Mouse (Mus musculus): ENCODE results near the gene Lrat. TPM values are rescaled to one million over a fixed set of nuclear protein-coding genes. Genes with fewer than 3 reads are reported as not detected.
A peak's percentile ranks its signal among the peaks of the same experiment; 100 is the strongest.

Lrat gene
- 3.1 and 3.4 TPM in 2 replicates for polyA plus RNA-seq (2012; rRNA removed)

- peak within 1 kb of the TSS; percentile 84 for H3K4me3 ChIP-seq (ENCODE audit: control insufficient read depth, low read depth, low read length)
- no peaks in the 10 kb centered on the region for H3K36me3 ChIP-seq (ENCODE audit: control insufficient read depth, insufficient read depth, low read length)
- TF ChIP-seq CTCF (IDR thresholded peaks at IDR 0.05; ENCODE audit: control insufficient read depth, insufficient read depth, insufficient replicate concordance, low read depth, low read length) (no peak), POLR2A (IDR thresholded peaks at IDR 0.05; ENCODE audit: control insufficient read depth, low read depth, low read length) (no peak; the same call in 1 of the 2 replicates)
- H3K4me1 ChIP-seq (ENCODE audit: control insufficient read depth, insufficient read depth, low read length), result peaks cover 11% of the 10 kb centered on the region
- peak within 1 kb of the TSS; percentile 95 for H3K27ac ChIP-seq (ENCODE audit: control insufficient read depth, insufficient read depth, low read depth, low read length)
- H3K27me3 ChIP-seq (ENCODE audit: control insufficient read depth, insufficient read depth, low read length), result no peaks in the 10 kb centered on the region
Measured at GRCm38 (mm10) chr3:82903613-82904205, at the start of gene Lrat. TSS of gene Lrat (minus strand) at chr3:82903973.

GRCm38 (mm10) chr3:82952173-82952962 is 48.6 kb upstream of the Lrat start:
- no peak overlapping the region for H3K27ac ChIP-seq (ENCODE audit: control insufficient read depth, insufficient read depth, low read depth, low read length)
- no peaks in the 10 kb centered on the region for H3K4me1 ChIP-seq (ENCODE audit: control insufficient read depth, insufficient read depth, low read length)
- no peaks in the 10 kb centered on the region for H3K36me3 ChIP-seq (ENCODE audit: control insufficient read depth, insufficient read depth, low read length)
- no peaks in the 10 kb centered on the region for H3K27me3 ChIP-seq (ENCODE audit: control insufficient read depth, insufficient read depth, low read length)
- no peak overlapping the region for H3K4me3 ChIP-seq (ENCODE audit: control insufficient read depth, low read depth, low read length)
- TF ChIP-seq CTCF (IDR thresholded peaks at IDR 0.05; ENCODE audit: control insufficient read depth, insufficient read depth, insufficient replicate concordance, low read depth, low read length) (no peak), POLR2A (IDR thresholded peaks at IDR 0.05; ENCODE audit: control insufficient read depth, low read depth, low read length) (no peak)

GRCm38 (mm10) chr3:82950639-82951038 is 46.9 kb upstream of the Lrat start:
- TF ChIP-seq CTCF (IDR thresholded peaks at IDR 0.05; ENCODE audit: control insufficient read depth, insufficient read depth, insufficient replicate concordance, low read depth, low read length) (no peak), POLR2A (IDR thresholded peaks at IDR 0.05; ENCODE audit: control insufficient read depth, low read depth, low read length) (no peak)
- no peak overlapping the region for H3K4me3 ChIP-seq (ENCODE audit: control insufficient read depth, low read depth, low read length)
- H3K36me3 ChIP-seq (ENCODE audit: control insufficient read depth, insufficient read depth, low read length), result no peaks in the 10 kb centered on the region
- no peak overlapping the region for H3K27ac ChIP-seq (ENCODE audit: control insufficient read depth, insufficient read depth, low read depth, low read length)
- no peaks in the 10 kb centered on the region for H3K4me1 ChIP-seq (ENCODE audit: control insufficient read depth, insufficient read depth, low read length)
- no peaks in the 10 kb centered on the region for H3K27me3 ChIP-seq (ENCODE audit: control insufficient read depth, insufficient read depth, low read length)

GRCm38 (mm10) chr3:82950208-82950607 is 46.4 kb upstream of the Lrat start:
- H3K4me1 ChIP-seq (ENCODE audit: control insufficient read depth, insufficient read depth, low read length), result no peaks in the 10 kb centered on the region
- no peaks in the 10 kb centered on the region for H3K27me3 ChIP-seq (ENCODE audit: control insufficient read depth, insufficient read depth, low read length)
- no peaks in the 10 kb centered on the region for H3K36me3 ChIP-seq (ENCODE audit: control insufficient read depth, insufficient read depth, low read length)
- TF ChIP-seq POLR2A (IDR thresholded peaks at IDR 0.05; ENCODE audit: control insufficient read depth, low read depth, low read length) (no peak), CTCF (IDR thresholded peaks at IDR 0.05; ENCODE audit: control insufficient read depth, insufficient read depth, insufficient replicate concordance, low read depth, low read length) (no peak)
- no peak overlapping the region for H3K27ac ChIP-seq (ENCODE audit: control insufficient read depth, insufficient read depth, low read depth, low read length)
- H3K4me3 ChIP-seq (ENCODE audit: control insufficient read depth, low read depth, low read length), result no peak overlapping the region

GRCm38 (mm10) chr3:82946375-82947107 is 42.8 kb upstream of the Lrat start:
- TF ChIP-seq POLR2A (IDR thresholded peaks at IDR 0.05; ENCODE audit: control insufficient read depth, low read depth, low read length) (no peak), CTCF (IDR thresholded peaks at IDR 0.05; ENCODE audit: control insufficient read depth, insufficient read depth, insufficient replicate concordance, low read depth, low read length) (no peak)
- Histone ChIP-seq H3K36me3 (ENCODE audit: control insufficient read depth, insufficient read depth, low read length) (no peaks in the 10 kb centered on the region), H3K4me3 (ENCODE audit: control insufficient read depth, low read depth, low read length) (no peak overlapping the region), H3K4me1 (ENCODE audit: control insufficient read depth, insufficient read depth, low read length) (no peaks in the 10 kb centered on the region), H3K27ac (ENCODE audit: control insufficient read depth, insufficient read depth, low read depth, low read length) (no peak overlapping the region), H3K27me3 (ENCODE audit: control insufficient read depth, insufficient read depth, low read length) (no peaks in the 10 kb centered on the region)

- Histone ChIP-seq H3K27ac (ENCODE audit: control insufficient read depth, insufficient read depth, low read depth, low read length) (no peak overlapping the region), H3K27me3 (ENCODE audit: control insufficient read depth, insufficient read depth, low read length) (no peaks in the 10 kb centered on the region), H3K4me1 (ENCODE audit: control insufficient read depth, insufficient read depth, low read length) (no peaks in the 10 kb centered on the region), H3K36me3 (ENCODE audit: control insufficient read depth, insufficient read depth, low read length) (no peaks in the 10 kb centered on the region), H3K4me3 (ENCODE audit: control insufficient read depth, low read depth, low read length) (no peak overlapping the region)
- TF ChIP-seq POLR2A (IDR thresholded peaks at IDR 0.05; ENCODE audit: control insufficient read depth, low read depth, low read length) (no peak), CTCF (IDR thresholded peaks at IDR 0.05; ENCODE audit: control insufficient read depth, insufficient read depth, insufficient replicate concordance, low read depth, low read length) (no peak)
Measured at GRCm38 (mm10) chr3:82927917-82928316, 24.1 kb upstream of the Lrat start.

- TF ChIP-seq CTCF (IDR thresholded peaks at IDR 0.05; ENCODE audit: control insufficient read depth, insufficient read depth, insufficient replicate concordance, low read depth, low read length), result no peak
- no peak for TF ChIP-seq POLR2A (IDR thresholded peaks at IDR 0.05; ENCODE audit: control insufficient read depth, low read depth, low read length)
- Histone ChIP-seq H3K4me1 (ENCODE audit: control insufficient read depth, insufficient read depth, low read length) (no peaks in the 10 kb centered on the region), H3K4me3 (ENCODE audit: control insufficient read depth, low read depth, low read length) (no peak overlapping the region), H3K27me3 (ENCODE audit: control insufficient read depth, insufficient read depth, low read length) (no peaks in the 10 kb centered on the region), H3K36me3 (ENCODE audit: control insufficient read depth, insufficient read depth, low read length) (no peaks in the 10 kb centered on the region), H3K27ac (ENCODE audit: control insufficient read depth, insufficient read depth, low read depth, low read length) (no peak overlapping the region)
Measured at GRCm38 (mm10) chr3:82915632-82916031, 11.9 kb upstream of the Lrat start.

Data from testis, adult 2 months (tissue).